Mouse (Mus musculus) heart, postnatal 4 days (tissue): Measurements from ENCODE around the gene Serpina3g. TPM values are rescaled to one million over a fixed set of nuclear protein-coding genes. Genes with fewer than 3 reads are reported as not detected.
"Not testable (repeated sequence)": the region's sequence is repeated elsewhere in the genome, so short reads cannot be mapped to it uniquely, and the experiment has no call there.

Experiments used
- DNase-seq: peaks from one replicate; pipeline ENCODE4 v3.0.0; 2021
- total RNA-seq, 2 experiments: library from RNA; stranded (reverse); gene quantifications; 2 replicates each; pipeline ENCODE4 v1.2.3; 2021

Serpina3g gene
- total RNA-seq, result 1 to 10 TPM in 1 of 2 experiments, under 1 TPM in 1; 0.83 to 1.7 TPM

DNA sequence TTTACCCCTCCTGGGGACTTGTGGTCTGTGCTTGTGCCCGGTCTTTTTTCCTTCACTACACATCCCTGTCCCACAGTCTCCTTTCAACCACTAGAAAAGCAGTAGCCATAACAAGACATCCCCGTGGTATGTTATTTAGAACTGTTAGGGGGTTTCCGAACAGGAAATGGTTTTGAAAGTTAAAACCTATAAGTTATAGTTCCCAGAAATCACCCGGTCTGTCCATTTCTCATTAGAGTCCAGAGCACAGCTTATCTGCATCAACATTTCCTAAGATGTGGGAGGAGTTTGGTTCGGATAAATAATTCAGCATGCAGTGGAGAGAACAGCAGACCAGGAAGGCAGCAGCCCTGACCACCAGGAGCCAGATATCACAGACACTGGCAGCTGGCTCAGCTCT, at the start of gene Serpina3g:
Serpina3g (plus strand) TSS at position 331 of the 400 bp plus-strand sequence.
- no peak for DNase-seq

DNA sequence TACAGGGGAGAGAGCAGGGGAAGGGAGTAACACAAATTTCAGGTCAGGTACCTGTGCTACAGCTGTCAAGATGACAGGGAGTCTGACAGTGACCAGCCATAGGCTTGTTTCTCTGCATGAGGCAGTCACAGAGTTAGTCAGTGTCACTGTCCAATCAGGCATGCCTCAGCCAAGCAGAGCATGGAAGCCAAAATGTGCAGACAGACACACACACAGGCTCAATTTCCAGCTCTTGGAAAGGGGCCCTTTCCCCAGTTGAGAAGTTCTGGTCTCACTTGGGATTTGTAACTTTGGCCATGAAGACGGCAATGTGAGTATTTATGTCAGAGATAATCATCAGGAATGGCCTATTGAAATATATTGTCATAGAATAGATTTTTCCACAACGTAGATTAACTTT, 46.8 kb upstream of the Serpina3g start:
- DNase-seq, result no peak

DNA sequence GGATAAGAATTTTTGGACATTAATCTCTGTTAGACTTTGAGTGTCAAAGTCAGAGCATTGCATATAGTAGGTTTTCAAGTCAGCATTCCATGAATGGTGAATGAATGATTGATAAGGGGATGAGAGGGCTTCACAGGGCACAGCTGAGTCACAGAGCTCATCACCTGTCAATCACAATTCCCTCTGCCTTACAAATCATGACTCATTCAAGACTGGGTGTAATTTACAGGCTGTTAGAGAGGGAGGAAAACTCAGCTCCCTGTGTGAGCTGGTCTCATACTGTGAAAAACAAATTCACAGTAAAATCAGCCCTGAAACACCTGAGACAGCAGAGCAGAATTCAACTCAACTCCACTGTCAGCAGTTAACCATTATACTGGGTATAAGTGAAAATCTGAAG, 45.2 kb upstream of the Serpina3g start:
- no peak for DNase-seq

DNA sequence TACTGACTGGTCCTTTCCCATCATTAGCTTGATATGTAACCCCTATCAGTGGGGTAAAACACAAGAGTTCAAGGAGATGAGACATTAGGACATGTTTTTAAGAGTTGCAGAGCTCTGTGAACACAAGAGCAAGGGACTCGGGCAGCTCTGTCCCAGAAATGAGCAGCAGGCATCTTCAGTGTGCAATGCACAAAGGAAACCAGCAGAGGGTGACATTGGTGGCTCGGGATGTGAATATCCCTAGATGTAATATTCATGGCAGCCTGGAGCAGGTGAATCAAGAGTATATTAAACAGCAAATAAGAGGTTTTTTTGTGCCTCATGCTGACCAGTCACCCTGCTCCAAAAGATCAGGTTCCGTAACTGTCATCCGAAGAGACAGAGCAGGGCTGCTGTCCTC, 26.9 kb upstream of the Serpina3g start:
- DNase-seq, result no peak

DNA sequence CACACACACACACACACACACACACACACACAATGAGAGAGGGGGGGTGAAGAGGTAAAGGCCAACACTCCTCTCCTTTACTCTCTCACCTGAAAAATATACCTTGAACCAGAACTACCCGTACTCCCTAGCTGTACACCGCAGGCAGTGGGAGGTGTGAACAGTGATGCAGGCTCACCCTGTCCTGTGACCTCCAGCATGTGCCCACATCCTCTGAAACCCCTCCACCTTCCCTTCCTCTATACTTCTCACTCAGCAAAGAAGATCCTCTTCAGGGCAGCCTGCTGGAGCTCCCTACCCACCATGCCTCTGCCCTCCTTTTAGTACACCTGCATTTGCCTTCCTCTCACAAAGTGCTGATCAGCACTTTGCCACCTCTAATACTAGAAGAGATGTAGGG, 26.2 kb upstream of the Serpina3g start:
- DNase-seq, result no peak

DNA sequence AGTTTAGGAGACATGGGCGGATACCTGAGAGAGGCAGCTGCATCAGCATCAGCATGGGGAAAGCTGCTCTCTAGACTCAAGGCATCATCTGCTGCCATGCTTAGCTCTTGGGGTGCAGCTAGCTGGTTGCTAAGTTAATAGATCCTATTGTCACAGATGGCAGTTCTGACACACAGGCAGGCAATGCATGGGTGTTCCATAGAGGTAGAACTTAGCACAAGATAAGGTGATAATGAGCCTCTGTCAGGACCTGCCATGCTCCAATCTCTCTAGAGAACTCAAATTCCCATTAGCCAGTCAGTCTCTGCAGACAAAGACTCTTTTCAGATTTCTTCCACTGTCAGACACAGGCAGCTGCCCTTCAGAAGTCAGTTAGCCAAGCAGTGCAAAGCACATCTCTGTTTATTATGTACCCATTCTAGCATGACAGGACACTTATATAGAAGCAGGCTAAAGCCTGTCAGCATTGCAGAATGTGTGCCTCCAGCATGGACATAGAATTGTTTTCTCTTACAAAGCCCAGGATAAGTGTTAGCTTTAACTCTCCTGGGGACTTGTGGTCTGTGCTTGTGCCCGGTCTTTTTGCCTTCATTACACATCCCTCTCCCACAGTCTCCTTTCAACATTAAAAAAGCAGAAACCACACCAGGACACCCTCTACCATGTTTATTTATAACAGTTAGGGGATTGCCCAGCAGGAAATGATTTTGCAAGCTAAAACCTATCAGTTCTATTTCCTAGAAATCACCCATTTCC, 22.2 kb upstream of the Serpina3g start:
- no peak for DNase-seq

DNA sequence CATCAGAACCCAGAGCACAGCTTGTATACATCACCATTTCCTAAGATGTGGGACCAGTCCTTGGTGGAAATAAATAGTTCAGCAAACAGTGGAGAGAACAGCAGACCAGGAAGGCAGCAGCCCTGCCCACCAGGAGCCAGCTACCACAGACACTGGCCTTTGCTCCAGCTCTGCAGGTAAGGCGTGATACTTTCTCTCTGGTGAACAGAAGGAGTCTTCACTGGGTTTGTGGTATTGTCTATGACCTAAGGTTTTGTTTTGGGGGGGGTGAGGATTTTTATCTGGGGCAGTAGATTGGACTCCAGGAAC, 21.6 kb upstream of the Serpina3g start, which contains the start of gene Serpina3f:
Serpina3f (plus strand) TSS at position 100 of the 309 bp plus-strand sequence.
- DNase-seq, result no peak

DNA sequence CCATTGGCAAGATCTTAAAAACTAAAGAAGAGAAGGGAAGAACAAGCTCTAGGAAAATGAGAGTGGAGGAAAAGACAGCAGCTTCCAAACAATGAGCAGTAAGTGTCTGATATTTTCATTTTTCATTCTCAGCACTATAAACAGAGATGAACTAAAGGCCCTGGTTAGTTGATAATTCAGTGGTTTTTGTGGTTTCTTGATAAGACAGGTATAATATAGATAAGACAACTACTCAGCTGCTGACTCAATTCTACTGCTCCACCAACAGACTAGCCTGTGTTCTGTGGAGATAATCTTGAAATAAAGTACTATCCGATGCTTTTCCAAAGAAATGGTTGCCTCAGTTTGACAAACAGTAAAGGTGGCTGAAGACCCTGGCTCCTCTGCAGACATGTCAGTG, 20.8 kb upstream of the Serpina3g start:
- DNase-seq, result no peak

DNA sequence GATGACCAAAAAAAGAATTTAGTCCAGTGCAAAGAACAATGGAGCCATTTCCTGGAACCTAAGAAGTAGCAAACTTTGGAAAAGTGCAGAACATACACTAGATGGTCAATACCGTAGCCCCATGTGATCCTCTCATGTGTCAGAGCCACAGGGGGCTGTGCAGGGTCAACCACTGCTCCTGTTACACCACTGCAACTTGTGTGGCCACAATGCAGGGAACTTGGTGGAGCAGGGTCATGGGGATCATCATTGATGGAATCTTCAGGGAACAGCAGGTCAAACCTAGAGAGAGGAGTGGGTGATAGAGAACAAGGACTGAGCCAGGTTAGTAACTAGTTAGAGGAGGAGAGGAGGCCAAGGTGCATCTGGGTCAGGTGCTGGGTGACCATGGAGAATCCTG, 14.4 kb upstream of the Serpina3g start:
- DNase-seq, result no peak

DNA sequence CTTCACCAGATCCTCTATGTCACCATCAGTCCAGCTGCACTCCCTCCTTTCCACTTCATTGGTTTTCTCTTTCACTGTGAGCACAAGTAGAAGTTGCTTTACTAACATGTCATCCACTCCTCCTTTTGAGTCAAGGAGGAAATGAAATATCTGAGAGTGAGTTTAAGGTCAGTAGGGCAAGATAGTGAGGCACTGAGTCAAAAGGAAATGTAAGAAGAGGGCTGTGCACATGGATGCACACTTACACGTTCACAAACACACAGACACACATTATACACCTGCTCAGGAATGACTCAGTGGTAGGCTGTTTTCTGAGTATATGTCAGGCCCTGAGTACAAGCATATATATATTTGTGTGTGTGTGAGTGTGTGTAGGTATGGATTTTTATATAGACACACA, 12.4 kb upstream of the Serpina3g start:
- no peak for DNase-seq

DNA sequence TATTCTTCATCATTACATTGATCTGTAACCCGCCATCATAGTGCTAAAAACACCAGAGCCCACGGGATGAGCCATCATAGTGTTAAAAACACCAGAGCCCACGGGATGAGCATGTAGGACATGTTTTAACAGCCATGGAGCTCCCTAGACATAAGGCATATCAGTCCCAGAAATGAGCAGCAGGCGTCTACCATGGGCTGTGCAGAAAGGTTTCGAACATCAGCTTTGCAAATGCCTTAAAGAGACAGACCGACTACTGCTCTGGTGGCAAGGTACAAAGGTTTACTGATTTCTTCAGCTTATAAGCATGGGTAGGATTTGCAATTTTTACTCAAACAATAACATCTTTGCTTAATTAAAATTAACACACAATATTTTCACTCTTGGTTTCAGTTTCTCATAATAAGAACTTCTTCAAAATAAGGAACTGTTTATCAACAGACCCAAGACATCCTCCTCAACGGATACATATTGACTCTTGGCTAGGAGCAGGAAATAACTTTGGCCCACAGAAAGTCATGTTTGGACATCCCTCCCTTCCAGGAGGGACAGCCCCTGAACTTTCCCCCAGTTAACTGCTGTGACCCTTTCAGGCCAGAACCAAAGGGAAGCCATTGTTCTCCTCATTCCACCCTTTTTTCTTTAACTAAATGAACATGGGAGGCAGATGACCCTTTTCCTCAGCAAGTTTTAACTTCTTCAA, 11.3 kb upstream of the Serpina3g start:
- DNase-seq, result no peak

DNA sequence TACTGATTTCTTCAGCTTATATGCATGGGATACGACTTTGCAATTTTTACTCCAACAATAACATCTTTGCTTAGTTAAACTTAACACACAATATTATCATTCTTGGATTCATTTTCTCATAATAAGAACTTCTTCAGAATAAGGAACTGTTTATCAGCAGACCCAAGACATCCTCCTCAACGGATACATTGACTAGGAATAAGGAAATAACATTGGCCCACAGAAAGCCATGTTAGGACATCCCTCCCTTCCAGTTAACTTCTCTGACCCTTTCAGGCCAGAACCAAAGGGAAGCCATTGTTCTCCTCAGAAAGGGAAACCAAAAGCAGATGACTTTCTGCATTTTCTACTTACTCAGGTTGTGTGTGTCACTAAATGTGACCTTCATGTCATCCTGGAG, 5.3 kb upstream of the Serpina3g start:
- DNase-seq, result no peak

DNA sequence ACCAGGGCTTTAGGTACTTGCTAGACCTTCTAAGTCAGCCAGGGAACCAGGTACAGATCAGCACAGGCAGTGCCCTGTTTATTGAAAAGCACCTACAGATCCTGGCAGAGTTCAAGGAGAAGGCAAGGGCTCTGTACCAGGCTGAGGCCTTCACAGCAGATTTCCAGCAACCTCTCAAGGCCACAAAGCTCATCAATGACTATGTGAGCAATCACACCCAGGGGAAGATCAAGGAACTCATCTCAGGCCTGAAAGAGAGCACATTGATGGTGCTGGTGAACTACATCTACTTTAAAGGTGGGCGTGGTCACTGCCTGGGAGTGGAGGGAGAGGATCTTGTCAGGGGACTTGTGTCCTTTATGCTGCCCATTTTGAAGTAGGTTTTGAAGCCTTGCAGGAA, 2.0 kb downstream of the Serpina3g start:
- not testable (repeated sequence) for DNase-seq

DNA sequence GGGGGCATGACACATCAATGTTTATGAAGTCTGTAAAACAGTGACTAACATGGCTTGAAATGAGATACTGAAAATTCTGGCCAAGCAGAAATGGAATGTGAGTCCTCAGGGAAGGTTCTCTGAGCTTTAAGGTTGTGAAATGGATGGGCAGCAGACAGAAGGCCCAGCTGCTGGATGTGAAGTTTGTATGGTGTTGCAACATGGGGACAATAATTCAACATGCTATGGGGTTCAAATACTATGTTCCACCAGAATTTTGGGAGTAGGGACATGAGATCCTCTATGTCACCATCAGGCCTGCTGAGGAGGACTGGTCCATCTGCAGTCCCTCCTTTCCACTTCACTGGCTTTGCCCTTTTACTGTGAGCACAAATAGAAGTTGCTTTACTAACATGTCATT, 7.3 kb downstream of the Serpina3g start:
- DNase-seq, result no peak

DNA sequence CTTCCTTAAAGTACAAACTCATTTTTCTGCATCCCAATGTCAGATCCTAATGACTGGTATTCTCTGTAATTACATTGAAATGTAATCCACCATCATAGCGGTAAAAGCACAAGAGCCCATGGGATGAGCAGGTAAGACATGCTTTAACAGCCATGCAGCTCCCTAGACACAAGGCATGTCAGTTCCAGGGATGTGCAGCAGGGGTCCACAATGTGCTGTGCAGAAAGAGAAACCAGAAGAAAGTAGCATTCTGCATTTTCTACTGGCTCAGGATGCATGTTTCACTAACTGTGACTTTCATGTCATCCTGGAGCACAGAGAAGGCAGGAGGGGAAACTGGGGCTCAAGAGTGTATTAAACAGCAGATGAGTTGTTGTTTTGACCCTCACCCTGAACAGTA, 9.0 kb downstream of the Serpina3g start:
- peak; percentile 17 for DNase-seq

DNA sequence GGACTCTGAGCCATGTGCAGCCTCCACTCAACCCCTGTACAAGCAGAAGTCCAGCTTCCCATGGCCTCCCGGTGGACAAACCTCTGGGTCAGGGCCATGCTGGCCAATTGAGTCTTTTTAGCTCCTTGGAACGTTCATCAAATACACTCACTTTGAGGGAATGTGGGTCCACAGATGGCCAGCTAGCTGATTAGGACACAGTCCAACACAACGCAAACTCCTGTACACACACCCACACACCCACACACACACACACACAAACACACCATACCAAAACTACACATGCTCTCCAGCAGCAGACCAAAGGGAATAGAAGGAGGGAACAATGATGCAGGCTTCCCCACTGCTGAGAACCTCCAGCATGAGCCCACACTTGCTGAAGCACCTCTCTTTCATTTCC, 9.6 kb downstream of the Serpina3g start:
- peak; percentile 7 for DNase-seq

DNA sequence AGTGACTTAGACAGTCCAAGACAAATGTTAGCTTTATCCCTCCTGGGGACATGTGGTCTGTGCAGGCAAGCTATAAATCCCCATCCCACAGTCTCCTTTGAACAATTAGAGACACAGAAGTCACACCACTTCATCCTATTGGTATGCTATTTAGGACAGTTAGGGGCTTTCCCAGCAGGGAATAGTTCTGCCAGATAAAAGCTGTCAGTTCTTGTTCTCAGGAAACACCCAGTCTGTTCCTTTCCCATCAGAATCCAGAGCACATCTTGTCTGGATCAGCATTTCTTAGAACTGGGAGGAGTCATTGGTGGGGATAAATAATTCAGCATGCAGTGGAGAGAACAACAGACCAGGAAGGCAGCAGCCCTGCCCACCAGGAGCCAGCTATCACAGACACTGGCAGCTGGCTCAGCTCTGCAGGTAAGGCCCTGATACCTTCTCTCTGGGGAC, 11.5 kb downstream of the Serpina3g start:
- no peak for DNase-seq

DNA sequence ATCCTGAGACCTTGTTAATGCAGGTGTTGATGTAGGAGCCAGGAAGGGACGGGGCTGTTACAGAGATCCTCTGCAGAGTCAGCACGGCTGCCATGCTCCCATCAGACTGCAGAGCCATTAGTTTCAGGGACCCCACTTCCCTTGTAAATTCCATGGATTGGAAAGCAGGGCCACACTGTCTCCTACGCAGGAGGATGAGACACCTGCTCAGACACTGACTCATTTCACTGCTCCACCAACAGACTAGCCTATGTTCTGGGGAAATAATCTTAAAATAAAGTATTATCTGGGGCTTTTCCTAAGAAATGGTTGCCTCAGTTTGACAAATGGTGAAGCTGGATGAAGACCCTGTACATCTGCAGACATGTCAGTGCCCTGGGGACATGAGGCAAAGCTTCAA, 12.2 kb downstream of the Serpina3g start:
- DNase-seq, result no peak

DNA sequence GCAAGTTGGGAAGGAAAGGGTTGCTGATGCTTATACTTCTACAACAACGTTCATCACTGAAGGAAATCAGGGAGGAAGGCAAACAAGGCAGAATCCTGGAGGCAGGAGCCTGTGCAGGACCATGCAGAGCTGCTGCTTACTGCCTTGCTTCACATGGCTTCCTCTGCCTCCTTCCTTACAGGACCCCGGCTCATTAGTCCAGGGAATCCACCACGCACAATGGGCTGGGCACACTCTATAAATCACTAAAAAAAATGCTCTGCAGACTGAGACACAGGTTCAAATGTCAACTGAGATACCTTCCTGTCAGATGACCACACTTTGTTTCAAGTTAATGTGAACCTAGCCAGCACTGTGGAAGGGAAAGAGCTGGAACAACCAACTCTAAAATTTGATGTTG, 25.0 kb downstream of the Serpina3g start:
- no peak for DNase-seq

DNA sequence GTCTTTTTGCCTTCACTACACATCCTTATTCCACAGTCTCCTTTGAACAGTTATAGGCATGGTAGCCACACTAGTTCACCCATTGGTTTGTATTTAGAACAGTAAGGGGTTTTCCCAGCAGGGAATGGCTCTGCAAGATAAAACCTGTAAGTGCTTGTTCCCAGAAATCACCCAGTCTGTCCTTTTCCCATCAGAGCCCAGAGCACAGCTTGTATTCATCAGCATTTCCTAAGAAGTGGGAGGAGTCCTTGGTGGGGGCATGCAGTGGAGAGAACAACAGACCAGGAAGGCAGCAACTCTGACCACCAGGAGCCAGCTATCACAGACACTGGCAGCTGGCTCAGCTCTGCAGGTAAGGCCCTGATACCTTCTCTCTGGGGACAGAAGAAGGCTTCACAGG, 26.8 kb downstream of the Serpina3g start, which contains the start of gene Serpina3i:
Serpina3i (plus strand) TSS at position 260 of the 400 bp plus-strand sequence.
- DNase-seq, result no peak

DNA sequence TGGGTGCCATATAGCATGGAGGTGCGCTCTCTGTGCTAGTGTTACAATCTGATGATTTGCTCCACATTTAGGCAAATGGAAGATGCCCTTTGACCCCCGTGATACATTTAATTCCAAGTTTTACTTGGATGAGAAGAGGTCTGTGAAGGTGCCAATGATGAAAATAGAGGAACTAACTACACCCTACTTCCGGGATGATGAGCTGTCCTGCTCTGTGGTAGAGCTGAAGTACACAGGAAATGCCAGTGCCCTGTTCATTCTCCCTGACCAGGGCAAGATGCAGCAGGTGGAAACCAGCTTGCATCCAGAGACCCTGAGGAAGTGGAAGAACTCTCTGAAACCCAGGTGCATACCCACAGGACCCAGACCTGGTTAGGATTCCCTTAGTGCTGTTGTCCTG, 30.3 kb downstream of the Serpina3g start:
- no peak for DNase-seq

DNA sequence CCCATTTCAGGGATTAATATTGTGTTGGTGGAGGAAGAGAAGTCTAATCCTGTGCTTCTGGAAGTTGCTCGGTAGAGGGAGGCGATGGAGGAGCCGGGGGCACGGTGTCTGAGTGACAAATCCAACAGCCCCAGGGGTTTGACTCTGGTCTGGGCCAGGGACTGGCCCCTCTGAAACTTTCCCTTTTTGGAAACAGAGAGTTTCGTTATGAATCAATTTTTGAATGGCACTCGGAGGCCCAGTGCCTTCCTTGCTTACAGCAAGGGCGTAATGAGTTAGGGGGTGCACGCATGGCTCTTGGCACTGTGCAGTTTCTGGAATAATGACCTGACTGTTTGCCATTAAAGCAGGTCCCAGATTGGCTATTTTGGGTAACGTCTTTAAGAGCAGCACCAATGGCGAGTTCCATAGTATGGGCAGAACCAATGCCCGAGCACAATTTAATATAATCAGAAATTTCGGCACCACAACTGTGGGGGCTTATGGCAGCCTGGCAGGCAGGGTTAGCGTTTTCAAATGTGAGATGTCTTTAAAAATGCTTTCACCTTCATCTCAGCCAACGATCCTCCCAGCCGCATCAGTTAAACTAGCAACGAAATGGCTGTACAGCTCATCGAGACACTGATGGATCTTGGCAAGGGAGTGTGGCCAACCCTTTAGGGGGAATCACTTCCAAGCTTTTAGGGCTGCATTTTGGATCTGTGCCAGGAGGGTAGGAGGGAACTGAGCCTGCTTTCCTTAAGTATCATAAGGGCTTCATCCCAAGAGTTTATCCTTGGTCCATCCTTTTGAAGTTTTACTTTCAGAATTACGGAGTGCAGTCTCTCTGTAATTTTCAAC, 42.4 kb downstream of the Serpina3g start:
- no peak for DNase-seq

DNA sequence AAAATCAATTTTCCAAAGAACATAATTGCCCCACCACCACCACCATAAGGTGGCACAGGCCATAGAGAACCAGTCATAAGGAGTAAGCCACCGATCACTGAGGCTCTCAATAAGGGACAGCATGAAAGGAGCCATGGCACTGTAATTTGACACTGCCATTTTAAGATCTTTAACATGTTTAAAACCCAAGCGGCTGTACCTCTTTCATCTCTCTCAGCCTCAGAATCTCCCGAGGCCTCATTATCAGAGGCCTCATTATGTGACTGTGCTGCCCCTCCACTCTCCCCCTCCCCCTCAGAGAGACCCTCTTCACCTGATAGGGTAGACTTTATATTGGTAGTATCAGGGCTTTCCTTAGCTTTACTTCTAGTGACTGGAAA, 43.0 kb downstream of the Serpina3g start:
- no peak for DNase-seq
